Mouse (Mus musculus): ENCODE measurements around the gene Slc22a17. TPM values are rescaled to one million over a fixed set of nuclear protein-coding genes. Genes with fewer than 3 reads are reported as not detected.
"Not testable (repeated sequence)": the region's sequence is repeated elsewhere in the genome, so short reads cannot be mapped to it uniquely, and the experiment has no call there.

The Slc22a17 gene
- 1 to 10 TPM; 1.6 to 1.7 TPM for total RNA-seq (2021)
- long read RNA-seq, experiment 1: 0 reads
- long read RNA-seq, experiment 2, partial matches to known transcripts: 3 of 4 reads
- long read RNA-seq, experiment 2, other reads (novel, unspliced or antisense): 1 of 4 reads

DNA sequence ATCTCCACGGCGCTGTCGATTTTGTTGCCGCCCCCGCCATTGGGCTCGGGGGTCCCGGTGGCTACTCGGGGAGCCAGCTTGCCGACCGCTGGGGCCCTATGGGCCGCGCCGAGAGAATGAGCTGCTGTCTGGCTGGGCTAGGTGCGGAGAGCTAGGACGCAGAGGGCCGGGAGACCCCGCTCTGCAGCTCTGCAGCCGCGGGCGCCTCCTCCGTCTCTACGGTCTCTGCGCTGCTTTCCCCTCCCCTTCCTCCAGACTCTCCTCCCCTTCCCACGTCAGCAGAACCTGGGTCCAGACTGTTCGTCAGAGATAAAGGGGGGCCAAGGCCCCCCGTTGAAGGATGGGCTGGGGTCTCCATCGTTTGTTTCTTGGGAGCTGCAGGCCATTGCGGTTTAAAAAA is at the start of gene Slc22a17:
Gene Slc22a17, minus strand, starts transcription at position 247 of the 400 bp plus-strand sequence.
- intact Hi-C loops (cut with DNase I): no loop called here
- DNase-seq: peak; percentile 41 to 54

DNA sequence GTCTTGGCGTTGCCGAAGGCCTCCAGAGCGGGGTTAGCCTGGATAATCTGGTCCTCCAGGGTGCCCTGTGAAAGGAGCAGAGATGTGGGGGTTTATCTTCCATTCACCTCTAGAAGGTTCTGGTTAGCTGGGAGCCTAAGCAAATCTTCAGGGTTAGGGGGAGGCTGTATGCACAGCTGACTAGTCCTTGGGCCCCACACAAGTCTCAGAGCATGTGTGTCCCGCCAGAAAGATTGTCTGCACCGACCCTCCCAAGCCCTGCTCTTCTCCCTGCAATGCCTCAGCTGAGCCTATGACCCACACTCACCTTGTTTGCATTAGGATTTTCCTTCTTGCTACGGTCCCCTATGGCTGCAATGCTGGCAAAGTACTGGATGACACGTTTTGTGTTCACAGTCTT is 49.8 kb upstream of the Slc22a17 start:
- no peak for DNase-seq
- intact Hi-C loops (cut with DNase I): no loop called here

DNA sequence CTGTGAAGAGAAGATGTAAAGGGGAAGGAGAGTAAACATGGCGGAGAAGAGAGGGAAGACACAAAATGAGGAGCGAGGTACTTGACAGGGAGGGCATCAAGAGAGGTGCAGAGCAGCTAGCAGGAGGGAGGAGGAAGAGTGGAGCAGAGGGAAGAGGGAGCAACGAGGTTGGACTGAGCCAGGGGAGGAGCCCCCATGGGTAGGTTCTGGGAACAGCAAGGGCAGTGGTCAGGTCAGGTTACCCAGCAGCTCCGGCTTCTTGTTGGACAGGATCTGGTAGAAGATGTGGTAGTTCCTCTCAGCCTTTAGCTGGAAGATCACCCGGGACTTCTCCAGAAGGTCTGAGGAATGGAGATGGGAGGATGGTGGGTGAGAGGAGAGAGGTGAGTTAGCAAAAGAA is 48.6 kb upstream of the Slc22a17 start:
- intact Hi-C loops (cut with DNase I): no loop called here
- no peak for DNase-seq

DNA sequence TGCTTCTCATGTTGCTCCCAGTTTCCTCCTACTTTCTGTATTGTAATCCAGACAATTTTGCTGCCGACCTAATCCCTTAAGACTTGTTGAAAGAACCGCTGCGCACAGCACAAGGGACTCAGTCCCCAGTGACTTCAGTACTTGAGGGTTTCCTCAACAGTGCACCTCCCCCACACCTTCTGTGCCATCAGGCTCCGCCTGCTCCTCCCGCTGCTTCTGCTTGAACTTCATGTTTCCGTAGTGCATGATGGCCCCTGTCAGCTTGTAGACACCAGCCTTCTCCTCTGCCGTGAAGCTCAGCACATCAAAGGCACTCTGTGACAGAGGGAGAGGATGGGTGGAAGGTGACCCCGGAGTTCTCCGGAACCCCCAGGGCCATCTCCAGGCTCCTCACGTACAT is 47.8 kb upstream of the Slc22a17 start:
- intact Hi-C loops (cut with DNase I): no loop called here
- no peak for DNase-seq

DNA sequence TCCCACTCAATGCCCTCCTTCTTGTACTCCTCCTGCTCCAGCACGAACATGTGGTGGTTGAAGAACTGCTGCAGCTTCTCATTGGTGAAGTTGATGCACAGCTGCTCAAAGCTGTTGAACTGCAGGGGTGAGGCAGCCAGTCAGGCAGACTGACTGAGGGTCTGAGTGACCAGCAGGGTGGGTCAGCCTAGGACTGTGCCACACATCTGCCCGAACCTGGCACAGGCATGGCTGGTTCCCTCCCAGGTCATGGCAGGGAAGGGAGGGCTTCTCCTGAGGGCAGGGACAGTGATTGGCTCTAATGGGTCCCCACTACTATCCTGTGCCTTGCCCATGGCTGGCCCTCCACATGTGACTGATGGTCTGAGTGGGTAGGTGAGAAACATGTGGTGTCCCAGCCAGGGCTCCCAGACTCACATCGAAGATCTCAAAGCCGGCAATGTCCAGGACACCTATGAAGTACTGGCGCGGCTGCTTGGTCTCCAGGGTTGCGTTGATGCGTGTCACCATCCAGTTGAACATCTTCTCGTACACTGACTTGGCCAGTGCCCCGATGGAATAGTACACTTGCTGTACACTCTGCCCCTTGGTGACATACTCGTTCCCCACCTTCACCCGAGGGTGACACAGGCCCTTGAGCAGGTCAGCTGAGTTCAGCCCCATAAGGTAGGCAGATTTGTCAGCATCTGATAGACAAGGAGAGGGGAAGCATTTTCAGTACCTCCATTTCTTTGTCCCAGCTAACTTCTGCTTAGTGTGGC is 47.1 kb upstream of the Slc22a17 start:
- intact Hi-C loops (cut with DNase I); DNase-seq: not testable (repeated sequence)

DNA sequence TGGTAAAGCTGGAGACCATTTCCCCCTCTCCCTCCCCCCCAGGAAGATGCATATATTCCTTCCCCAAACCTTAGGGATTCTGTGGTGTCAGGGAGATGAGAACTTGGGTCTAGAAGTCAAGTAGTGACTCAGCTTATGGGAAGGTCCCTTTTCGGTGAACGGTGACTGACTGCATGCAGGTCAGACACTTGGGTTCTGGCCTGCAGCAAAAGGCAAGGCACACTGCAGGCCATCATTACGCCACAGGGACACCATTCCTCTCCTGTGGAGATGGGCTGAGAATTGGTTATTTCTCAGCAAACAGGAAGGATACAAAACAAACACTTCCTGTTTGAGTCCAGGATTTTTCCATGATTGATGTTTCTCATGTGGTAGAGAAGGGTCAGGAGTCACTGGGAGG is 46.3 kb upstream of the Slc22a17 start:
- intact Hi-C loops (cut with DNase I): no loop called here
- no peak for DNase-seq

DNA sequence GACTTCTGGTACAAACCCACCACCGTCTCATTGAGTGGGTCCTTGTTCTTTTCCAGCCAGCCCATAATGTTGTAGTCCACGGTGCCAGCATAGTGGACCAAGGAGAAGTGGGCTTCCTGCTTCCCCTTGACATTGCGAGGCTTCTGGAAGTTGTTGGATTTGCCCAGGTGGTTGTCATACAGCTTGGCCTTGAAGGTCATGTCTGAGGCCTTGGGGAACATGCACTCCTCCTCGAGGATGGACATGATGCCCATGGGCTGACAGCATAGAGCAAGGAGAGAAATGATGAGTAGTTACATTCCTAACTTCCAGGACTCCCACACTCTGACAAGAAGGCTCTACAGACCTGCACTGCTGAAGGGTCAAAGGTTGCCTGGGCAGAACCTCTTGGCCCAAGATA is 45.6 kb upstream of the Slc22a17 start:
- intact Hi-C loops (cut with DNase I): no loop called here
- DNase-seq: no peak

DNA sequence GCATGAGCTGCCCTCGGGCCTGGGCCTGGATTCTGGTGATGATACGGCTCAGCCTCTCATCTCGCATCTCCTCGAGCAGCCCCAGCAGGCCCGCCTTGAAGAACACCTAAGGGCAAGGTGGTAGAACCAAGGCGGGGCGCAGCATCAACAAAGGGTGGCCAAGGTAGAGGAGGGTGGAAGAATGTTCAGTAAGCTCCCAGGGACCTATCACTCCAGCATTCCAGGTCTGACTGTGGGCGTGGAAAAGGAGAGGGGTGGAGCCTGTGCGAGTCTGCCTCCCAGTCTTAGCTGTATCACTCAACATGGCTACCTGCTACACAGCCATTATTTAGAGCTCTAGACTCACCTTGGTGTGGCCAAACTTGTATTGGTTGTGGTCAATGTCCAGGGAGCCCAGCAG is 43.6 kb upstream of the Slc22a17 start:
- no peak for DNase-seq
- intact Hi-C loops (cut with DNase I): no loop called here

DNA sequence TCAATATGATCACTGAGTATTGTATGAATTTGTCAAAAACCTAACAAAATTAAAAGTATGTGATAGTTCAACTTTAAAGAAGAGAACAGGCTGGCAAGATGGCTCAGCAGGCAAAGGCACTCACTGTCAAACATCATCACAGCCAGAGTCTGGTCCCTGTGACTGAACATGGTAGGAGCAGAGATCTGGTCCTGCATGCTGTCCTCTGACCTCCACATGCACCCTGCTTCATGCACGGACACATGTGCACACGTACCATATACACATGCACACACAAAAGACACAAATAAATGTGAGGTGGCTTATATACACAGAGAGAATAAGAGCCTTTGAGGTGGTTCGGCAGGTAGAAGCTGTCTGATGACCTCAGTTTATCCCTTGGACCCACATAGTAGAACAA is 42.5 kb upstream of the Slc22a17 start:
- intact Hi-C loops (cut with DNase I): no loop called here
- DNase-seq: no peak

DNA sequence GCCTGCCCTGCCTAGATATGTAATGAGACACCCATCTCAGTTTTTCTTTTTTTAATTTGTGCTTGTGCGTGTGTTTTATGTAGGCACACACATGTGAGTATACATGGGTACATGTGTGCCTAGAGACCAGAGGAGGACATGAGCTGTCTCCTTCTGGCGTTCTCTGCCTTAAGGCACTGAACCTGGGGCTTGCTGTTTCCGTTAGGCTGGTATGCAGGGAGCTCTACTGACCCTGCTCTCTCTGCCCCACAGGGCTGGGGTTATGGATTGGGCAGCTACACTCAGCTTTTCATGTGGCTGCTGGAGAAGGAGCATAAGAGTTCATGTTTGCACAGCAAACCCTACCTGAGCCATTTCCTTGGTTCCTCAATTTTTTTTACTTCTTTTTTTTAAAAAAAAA is 41.5 kb upstream of the Slc22a17 start:
- intact Hi-C loops (cut with DNase I): no loop called here
- no peak for DNase-seq

DNA sequence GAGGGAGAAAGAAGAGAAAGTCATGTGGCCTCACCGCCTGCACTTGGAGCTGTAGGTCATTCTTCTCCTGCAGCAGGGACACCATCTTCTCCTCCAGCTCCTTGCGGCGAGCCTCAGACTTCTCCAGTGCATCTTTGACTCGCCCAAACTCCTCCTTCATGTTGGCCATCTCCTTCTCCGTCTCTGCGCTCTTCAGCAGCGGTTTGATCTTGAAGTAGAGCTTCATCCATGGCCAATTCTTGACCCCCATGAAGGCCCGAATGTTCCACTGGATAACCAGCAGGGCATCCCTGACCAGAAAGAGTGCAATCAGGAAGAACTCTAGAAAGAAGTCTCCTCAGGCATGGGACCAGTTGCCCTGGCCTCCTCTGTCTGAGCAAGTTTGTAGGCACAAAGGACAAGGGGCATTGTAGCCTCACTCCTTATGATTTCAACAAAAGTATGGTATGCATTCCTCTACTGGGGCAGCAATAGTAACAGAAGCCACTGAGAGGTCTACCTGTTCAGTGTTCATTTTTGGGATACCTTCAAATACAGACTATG is 40.8 kb upstream of the Slc22a17 start:
- intact Hi-C loops (cut with DNase I): no loop called here
- no peak for DNase-seq

DNA sequence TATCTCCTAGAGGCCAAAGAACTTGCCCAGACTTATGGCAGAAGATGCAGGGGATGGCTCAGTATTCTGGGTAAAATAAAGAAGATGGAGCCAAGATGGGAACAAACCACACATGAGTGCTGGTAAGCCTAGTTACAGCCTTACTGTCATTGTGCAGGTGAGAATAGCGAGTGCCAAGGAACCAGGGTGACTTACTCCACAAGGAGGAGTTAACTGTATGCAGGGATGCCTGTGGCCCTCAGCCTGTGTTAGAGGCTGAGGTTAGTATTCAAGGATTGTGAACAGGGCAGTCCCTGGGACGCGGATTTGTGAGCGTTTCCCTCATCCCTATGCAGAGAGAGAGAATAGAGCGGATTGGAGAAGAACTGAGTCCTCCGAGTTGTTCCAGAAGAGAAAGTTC is 38.7 kb upstream of the Slc22a17 start:
- intact Hi-C loops (cut with DNase I): no loop called here
- no peak for DNase-seq

DNA sequence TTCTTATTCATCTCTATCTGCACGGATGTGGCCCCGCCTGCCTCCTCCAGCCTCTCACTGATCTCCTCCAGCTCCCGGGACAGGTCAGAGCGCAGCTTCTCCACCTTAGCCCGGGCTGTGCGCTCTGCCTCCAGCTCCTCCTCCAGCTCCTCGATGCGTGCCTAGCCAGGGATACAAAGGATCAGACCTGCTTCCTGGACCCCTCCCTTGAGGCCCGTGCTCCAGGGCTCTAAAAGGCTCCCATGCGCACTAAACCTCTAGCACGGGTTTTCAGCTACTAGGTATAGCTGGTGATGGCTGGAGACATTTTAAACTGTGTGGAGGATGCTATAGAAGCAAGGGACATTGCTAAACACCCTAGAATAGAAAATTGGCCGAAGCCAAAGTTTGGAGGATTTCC is 37.6 kb upstream of the Slc22a17 start:
- intact Hi-C loops (cut with DNase I): no loop called here

DNA sequence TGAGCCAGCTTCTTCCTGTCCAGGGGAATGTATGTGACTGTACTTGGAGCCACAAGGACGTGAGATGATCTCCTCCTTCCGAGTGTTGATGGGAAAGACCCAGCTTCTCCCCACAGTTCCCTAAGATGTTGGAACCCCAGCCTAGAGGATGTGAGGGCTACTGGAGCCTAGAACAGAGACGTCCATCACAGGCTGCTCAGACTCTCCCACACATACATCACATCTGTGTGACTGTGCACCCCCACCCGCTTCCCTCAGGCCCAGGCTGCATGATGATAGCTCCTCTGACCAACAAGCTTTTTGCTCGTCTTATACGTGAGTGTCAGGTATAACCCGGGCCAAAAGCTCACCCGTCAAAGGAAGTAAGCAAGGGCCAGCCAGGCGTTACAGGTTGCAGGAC is 35.8 kb upstream of the Slc22a17 start:
- intact Hi-C loops (cut with DNase I): no loop called here
- DNase-seq: no peak

More for the DNA sequence above, 37.6 kb upstream of the Slc22a17 start:
- DNase-seq: no peak

DNA sequence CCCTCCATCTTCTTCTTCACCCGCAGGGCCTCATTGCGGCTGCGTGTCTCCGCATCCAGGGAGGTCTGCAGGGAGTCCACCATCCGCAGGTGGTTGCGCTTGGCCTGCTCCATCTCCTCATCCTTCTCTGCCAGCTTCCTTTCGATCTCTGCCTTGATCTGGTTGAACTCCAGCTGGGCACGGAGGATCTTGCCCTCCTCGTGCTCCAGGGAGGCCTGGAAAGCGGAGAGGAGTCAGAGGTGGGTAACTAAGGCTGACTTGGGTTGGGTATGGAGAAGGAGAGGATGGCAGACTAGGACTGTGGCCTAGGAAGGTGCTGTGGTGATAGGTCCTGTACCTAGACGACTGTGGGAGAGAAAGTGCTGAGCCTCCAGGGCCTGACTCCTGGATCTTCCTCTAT is 34.1 kb upstream of the Slc22a17 start:
- DNase-seq; intact Hi-C loops (cut with DNase I): not testable (repeated sequence)

DNA sequence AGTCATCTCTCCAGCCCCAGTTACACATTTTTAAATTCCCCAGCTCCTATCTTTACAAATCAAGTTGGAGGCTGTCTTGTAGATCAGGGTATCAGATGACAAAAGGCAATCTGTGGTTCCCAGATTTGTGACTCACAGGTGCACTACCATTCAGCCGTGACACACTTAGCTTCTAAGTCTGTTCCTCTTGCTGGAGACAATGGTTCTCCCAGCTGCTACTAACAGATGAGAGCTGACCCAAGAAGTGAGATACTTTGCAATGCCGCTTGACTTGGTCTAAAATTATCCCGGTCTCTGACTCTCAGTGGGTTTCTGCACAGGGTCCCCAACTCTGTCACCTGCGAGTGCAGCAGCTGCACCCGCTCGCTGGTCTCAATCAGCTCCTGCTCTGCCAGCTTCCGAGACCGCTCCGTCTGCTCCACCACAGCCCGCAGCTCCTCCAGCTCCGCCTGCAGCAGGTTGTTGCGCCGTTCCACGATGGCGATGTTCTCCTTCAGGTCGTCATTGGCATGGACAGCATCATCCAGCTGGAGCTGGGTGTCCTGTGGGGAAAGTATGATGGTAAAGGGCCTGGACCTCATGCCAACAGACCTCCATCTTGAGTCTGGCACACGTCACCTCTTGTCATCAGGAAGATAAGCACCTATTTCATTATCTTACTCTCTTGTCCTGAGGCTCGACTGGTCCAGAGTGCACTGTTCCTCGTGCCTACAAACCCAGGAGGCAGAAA is 33.2 kb upstream of the Slc22a17 start:
- no peak for DNase-seq
- intact Hi-C loops (cut with DNase I): no loop called here

DNA sequence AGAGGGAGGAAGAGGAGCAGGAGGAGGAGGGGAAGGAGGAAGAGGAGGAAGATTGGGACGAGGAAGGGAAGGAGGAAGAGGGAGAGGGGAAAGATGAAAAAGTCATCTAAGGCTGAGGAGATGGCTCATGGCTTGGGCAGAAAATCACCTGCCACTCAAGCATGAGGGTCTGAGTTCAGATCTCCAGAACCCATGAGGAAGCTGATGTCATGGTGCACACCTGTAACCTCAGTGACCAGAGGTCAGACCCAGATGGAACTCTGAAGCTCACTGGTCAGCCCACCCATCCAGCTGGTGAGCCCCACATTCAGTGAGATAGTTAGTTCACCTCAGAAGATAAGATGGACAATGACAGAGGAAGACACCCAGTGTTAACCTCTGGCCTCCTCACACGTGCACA is 32.0 kb upstream of the Slc22a17 start:
- DNase-seq: no peak
- intact Hi-C loops (cut with DNase I): no loop called here

DNA sequence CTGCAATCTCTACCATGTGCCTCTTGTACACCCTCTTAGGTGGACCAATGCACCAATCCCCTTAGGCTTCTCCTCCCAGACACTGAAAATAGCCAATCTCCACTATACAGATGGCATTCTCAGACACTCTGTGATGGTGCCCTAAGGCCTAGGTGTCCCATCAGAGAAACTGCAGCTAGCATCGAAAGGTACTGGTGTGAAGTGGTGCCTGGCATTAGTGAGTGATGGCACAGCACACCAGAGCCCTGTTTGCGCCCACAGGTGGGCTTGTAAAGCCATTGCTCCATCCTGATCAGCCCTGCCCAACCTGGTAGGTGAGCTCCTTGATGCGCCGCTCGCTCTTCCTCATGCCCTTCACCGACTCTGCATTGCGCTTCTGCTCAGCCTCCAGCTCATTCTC is 31.0 kb upstream of the Slc22a17 start:
- intact Hi-C loops (cut with DNase I): no loop called here
- DNase-seq: no peak

DNA sequence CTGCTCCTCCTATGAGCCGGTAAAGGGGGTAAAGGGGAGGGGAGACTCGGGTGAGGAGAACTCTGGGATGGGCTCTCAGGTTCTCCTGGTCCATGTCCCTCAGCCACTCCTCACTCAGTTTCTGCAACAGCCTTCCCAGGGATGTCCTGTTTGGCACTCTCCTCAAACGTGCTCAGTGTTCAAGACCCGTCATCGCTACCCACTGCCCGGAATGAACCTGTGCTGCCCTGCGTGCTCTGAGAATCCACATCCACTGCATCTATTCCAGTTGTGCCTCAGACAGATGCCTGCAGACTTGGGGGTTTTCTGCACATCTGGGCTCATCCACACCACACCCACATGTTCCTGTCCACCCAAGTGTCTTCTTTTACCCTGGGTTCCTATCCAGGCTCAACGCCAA is 29.5 kb upstream of the Slc22a17 start:
- no peak for DNase-seq
- intact Hi-C loops (cut with DNase I): no loop called here

DNA sequence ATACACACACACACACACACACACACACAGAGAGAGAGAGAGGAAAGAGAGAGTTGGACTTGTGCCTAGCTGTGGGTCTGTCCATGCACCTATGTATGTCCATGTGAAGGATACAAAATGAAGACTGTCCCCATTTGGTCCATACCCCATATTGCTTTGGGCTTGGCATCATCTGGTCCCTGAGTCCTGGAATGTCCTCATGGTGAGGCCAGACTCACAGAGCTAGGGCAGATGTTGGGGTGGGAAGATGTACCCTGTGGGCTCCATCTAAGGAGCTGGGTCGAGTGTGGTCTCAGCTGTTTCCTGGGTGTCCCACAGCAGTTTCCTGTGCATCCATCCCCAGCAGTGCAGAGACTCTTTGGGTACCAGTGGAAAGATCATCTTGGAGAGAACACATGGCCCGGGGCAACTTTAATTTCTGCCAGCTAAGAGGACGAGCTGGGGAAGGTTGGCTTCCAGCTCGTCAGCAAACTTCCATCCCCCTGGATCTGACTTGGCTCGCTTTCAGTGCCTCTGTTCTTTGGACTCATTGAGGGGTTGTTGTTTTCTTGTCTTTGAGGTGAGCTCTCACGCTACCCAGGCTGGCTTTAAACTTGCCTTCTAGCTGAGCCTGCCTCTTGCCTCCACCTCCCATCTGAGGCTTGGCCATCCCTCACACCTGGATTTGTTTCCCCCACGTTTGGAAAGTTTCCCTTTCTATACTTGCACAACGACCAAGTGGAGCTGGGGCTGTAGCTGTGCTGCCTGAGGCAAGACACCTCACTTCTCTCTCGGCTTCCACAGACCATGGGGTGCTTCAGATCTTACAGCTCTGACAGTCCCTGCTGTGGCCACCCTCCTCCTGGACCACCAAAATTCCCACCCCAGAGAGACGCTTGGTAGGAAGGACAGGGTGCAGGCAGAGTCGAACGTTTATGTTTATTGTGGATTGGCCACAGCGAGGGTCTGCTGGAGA is 28.4 kb upstream of the Slc22a17 start:
- intact Hi-C loops (cut with DNase I): no loop called here
- DNase-seq: no peak

DNA sequence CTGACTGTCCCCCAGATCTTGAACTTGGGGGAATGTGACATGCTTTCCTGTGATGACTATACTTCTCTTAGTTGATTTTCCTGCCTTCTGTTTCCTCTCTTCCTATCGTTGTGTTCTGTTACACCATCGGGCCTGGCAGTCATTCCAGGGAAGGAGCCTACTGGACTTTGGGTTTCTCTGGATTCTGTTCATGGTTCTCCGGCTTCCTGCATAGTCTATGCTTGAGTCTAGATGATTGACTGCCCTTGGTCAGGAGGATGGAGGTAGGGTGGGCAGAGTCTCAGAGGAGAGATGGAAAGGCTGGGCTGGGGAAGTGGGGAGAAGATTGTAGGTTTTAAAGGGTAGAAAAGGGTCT is 27.2 kb upstream of the Slc22a17 start:
- no peak for DNase-seq
- intact Hi-C loops (cut with DNase I): no loop called here
